In genomic region chr4:151994228-151995171, GRCm38 (mm10) we compare ENCODE assay signal across 8 mouse cellular contexts. TPM values are rescaled to one million over a fixed set of nuclear protein-coding genes. Genes with fewer than 3 reads are reported as not detected.
DNase-seq lines count a peak whose midpoint lies in the region; ATAC-seq lines count a peak whose summit lies in the region.

No protein-coding gene starts in this region.

- no peak for ATAC-seq in megakaryocyte, adult 5-6 weeks (ENCODE audit: poor library complexity, severe bottlenecking)
- no peak for ATAC-seq in midbrain, embryonic 13.5 days
- ATAC-seq in granulocyte monocyte progenitor cell, adult 5-6 weeks (replicated peaks; ENCODE audit: poor library complexity, severe bottlenecking): no peak
- ATAC-seq in frontal cortex, adult (ENCODE audit: low TSS enrichment): no peak

- peak overlapping the region; percentile 100 for H3K4me3 ChIP-seq in megakaryocyte, embryonic 14.5 days (replicated peaks)
- H3K4me3 ChIP-seq in midbrain, embryonic 13.5 days (replicated peaks): peak overlapping the region; percentile 73

- H3K4me1 ChIP-seq in megakaryocyte, embryonic 14.5 days: peaks cover 42% of the 10 kb centered on the region
- peaks cover 29% of the 10 kb centered on the region for H3K4me1 ChIP-seq in midbrain, embryonic 13.5 days (replicated peaks)

- peak overlapping the region; percentile 48 for H3K27ac ChIP-seq in midbrain, embryonic 13.5 days

- peak; percentile 54 to 70 for DNase-seq in adrenal gland, postnatal 36 days
- peak; percentile 47 for DNase-seq in gastrocnemius, postnatal 25 days
- peak; percentile 57 for DNase-seq in kidney, postnatal 14 days

- H3K9me3 ChIP-seq in megakaryocyte, embryonic 14.5 days: no peaks in the 10 kb centered on the region
- H3K9me3 ChIP-seq in midbrain, embryonic 13.5 days: no peaks in the 10 kb centered on the region

- peaks cover 36% of the 10 kb centered on the region for H3K36me3 ChIP-seq in megakaryocyte, embryonic 14.5 days (replicated peaks; ENCODE audit: low read length)
- peaks cover 39% of the 10 kb centered on the region for H3K36me3 ChIP-seq in midbrain, embryonic 13.5 days

- peak overlapping the region; percentile 93 for H3K9ac ChIP-seq in midbrain, embryonic 13.5 days (replicated peaks)

- peaks cover 19% of the 10 kb centered on the region for H3K27me3 ChIP-seq in megakaryocyte, embryonic 14.5 days (replicated peaks)
- H3K27me3 ChIP-seq in midbrain, embryonic 13.5 days: no peaks in the 10 kb centered on the region

- WGBS in midbrain, embryonic 13.5 days: 1% methylated on average over 59 of the region's 61 CpGs

- peak overlapping the region; percentile 91 for H3K4me2 ChIP-seq in midbrain, embryonic 13.5 days (replicated peaks)

RNA-seq across cellular contexts. Expression of gene Phf13, which starts 1.6 kb away (rescaled TPM):
- 3.9 and 7.9 TPM in 2 replicates for polyA plus RNA-seq in megakaryocyte, embryonic 14.5 days (2012; ENCODE audit: insufficient read depth, low replicate concordance)
- total RNA-seq in megakaryocyte, adult 5-6 weeks (2015): 3.9 and 5.6 TPM in 2 replicates
- 4.0 and 4.5 TPM in 2 replicates for total RNA-seq in megakaryocyte, adult 5-6 weeks (2017)
- 10 to 100 TPM; 17.2 to 17.7 TPM for total RNA-seq in adrenal gland, postnatal 36 days (2021)
- total RNA-seq in gastrocnemius, postnatal 25 days (2021): 1 to 10 TPM; 2.8 to 3.4 TPM
- 17.5 and 17.7 TPM in 2 replicates for polyA plus RNA-seq in midbrain, embryonic 13.5 days (2015; fragmentation: Nextera tagmentation; extraction: Ambion mirVana)
- total RNA-seq in granulocyte monocyte progenitor cell, adult 5-6 weeks (2014; fragmentation: Nextera tagmentation): 1.4 and 5.7 TPM in 2 replicates
- 2.1 and 2.4 TPM in 2 replicates for total RNA-seq in granulocyte monocyte progenitor cell, adult 5-6 weeks (2017)

RNA-seq across cellular contexts. Expression of gene Thap3, which starts 5.7 kb away (rescaled TPM):
- polyA plus RNA-seq in megakaryocyte, embryonic 14.5 days (2012; ENCODE audit: insufficient read depth, low replicate concordance): 27.3 and 48.0 TPM in 2 replicates
- 9.6 and 11.2 TPM in 2 replicates for total RNA-seq in megakaryocyte, adult 5-6 weeks (2015)
- 10.3 and 12.9 TPM in 2 replicates for total RNA-seq in megakaryocyte, adult 5-6 weeks (2017)
- total RNA-seq in adrenal gland, postnatal 36 days (2021): 10 to 100 TPM; 19.5 to 20.5 TPM
- 10 to 100 TPM; 27.5 to 29.3 TPM for total RNA-seq in gastrocnemius, postnatal 25 days (2021)
- 34.7 and 38.0 TPM in 2 replicates for polyA plus RNA-seq in midbrain, embryonic 13.5 days (2015; fragmentation: Nextera tagmentation; extraction: Ambion mirVana)
- 10.4 and 14.0 TPM in 2 replicates for total RNA-seq in granulocyte monocyte progenitor cell, adult 5-6 weeks (2014; fragmentation: Nextera tagmentation)
- 4.9 and 10.8 TPM in 2 replicates for total RNA-seq in granulocyte monocyte progenitor cell, adult 5-6 weeks (2017)

RNA-seq across cellular contexts. Expression of gene Klhl21, which starts 14.1 kb away (rescaled TPM):
- 4.4 and 7.1 TPM in 2 replicates for polyA plus RNA-seq in megakaryocyte, embryonic 14.5 days (2012; ENCODE audit: insufficient read depth, low replicate concordance)
- 2.6 and 3.8 TPM in 2 replicates for total RNA-seq in megakaryocyte, adult 5-6 weeks (2015)
- total RNA-seq in megakaryocyte, adult 5-6 weeks (2017): 3.1 and 4.1 TPM in 2 replicates
- total RNA-seq in adrenal gland, postnatal 36 days (2021): 10 to 100 TPM; 21.7 to 29.7 TPM
- total RNA-seq in gastrocnemius, postnatal 25 days (2021): 10 to 100 TPM; 56.9 to 66.5 TPM
- 2.0 and 3.0 TPM in 2 replicates for polyA plus RNA-seq in midbrain, embryonic 13.5 days (2015; fragmentation: Nextera tagmentation; extraction: Ambion mirVana)
- total RNA-seq in granulocyte monocyte progenitor cell, adult 5-6 weeks (2014; fragmentation: Nextera tagmentation): 9.8 and 11.6 TPM in 2 replicates
- 4.3 and 6.3 TPM in 2 replicates for total RNA-seq in granulocyte monocyte progenitor cell, adult 5-6 weeks (2017)

RNA-seq across cellular contexts. Expression of gene Zbtb48, which starts 33.0 kb away (rescaled TPM):
- 3.8 and 4.3 TPM in 2 replicates for polyA plus RNA-seq in megakaryocyte, embryonic 14.5 days (2012; ENCODE audit: insufficient read depth, low replicate concordance)
- total RNA-seq in megakaryocyte, adult 5-6 weeks (2015): 6.9 and 8.1 TPM in 2 replicates
- total RNA-seq in megakaryocyte, adult 5-6 weeks (2017): 3.8 and 8.9 TPM in 2 replicates
- total RNA-seq in adrenal gland, postnatal 36 days (2021): 1 to 10 TPM; 8.6 to 9.7 TPM
- total RNA-seq in gastrocnemius, postnatal 25 days (2021): 1 to 10 TPM; 2.5 TPM
- polyA plus RNA-seq in midbrain, embryonic 13.5 days (2015; fragmentation: Nextera tagmentation; extraction: Ambion mirVana): 17.9 and 26.3 TPM in 2 replicates
- total RNA-seq in granulocyte monocyte progenitor cell, adult 5-6 weeks (2014; fragmentation: Nextera tagmentation): 9.2 and 15.7 TPM in 2 replicates
- total RNA-seq in granulocyte monocyte progenitor cell, adult 5-6 weeks (2017): 5.2 and 10.3 TPM in 2 replicates

RNA-seq across cellular contexts. Expression of gene Tas1r1, which starts 43.9 kb away (rescaled TPM):
- 0.34 TPM in 1 of 2 replicates, not detected in the other for polyA plus RNA-seq in megakaryocyte, embryonic 14.5 days (2012; ENCODE audit: insufficient read depth, low replicate concordance)
- 0.11 and 0.16 TPM in 2 replicates for total RNA-seq in megakaryocyte, adult 5-6 weeks (2015)
- total RNA-seq in megakaryocyte, adult 5-6 weeks (2017): not detected in 2 replicates
- not detected for total RNA-seq in adrenal gland, postnatal 36 days (2021)
- under 1 TPM; 0.84 to 0.86 TPM for total RNA-seq in gastrocnemius, postnatal 25 days (2021)
- 0.86 and 1.4 TPM in 2 replicates for polyA plus RNA-seq in midbrain, embryonic 13.5 days (2015; fragmentation: Nextera tagmentation; extraction: Ambion mirVana)
- 1.6 and 3.2 TPM in 2 replicates for total RNA-seq in granulocyte monocyte progenitor cell, adult 5-6 weeks (2014; fragmentation: Nextera tagmentation)
- total RNA-seq in granulocyte monocyte progenitor cell, adult 5-6 weeks (2017): 1.0 and 2.6 TPM in 2 replicates
